Mouse (Mus musculus) kidney, embryonic 16.5 days (tissue): Measurements from ENCODE around the gene Tlr4. TPM values are rescaled to one million over a fixed set of nuclear protein-coding genes. Genes with fewer than 3 reads are reported as not detected.

Experiments used
- ATAC-seq: fragments of 200-750 bp; cut with Nextera tagmentation; 2 replicates; pipeline ENCODE4 v1.8.0; 2017; ENCODE audit warnings: moderate TSS enrichment; ENCODE audit not compliant: low FRiP score, low TSS enrichment
- H3K27ac ChIP-seq: fragments of 300-500 bp; sonication (generic); 2 replicates; pipeline ENCODE4 v1.5.1; 2014; ENCODE audit warnings: low read length
- H3K27me3 ChIP-seq: fragments of 300-500 bp; sonication (generic); 2 replicates; pipeline ENCODE4 v1.6.1; 2014; ENCODE audit warnings: low read length, control low read depth, mixed read lengths; ENCODE audit not compliant: insufficient read depth
- H3K36me3 ChIP-seq: fragments of 300-500 bp; sonication (generic); 2 replicates; pipeline ENCODE4 v1.6.1; 2014; ENCODE audit warnings: low read length, control low read depth, mixed read lengths; ENCODE audit not compliant: insufficient read depth
- H3K4me1 ChIP-seq: fragments of 300-500 bp; sonication (generic); 2 replicates; pipeline ENCODE4 v1.6.1; 2014; ENCODE audit warnings: low read length, control low read depth, mixed read lengths; ENCODE audit not compliant: insufficient read depth
- H3K4me2 ChIP-seq: fragments of 300-500 bp; sonication (generic); replicated peaks from 2 replicates; pipeline ENCODE4 v1.6.1; 2014; ENCODE audit warnings: low read depth, low read length
- H3K4me3 ChIP-seq: fragments of 300-500 bp; sonication (generic); 2 replicates; pipeline ENCODE4 v1.5.1; 2014; ENCODE audit warnings: mild to moderate bottlenecking, low read length
- H3K9ac ChIP-seq: fragments of 300-500 bp; sonication (generic); replicated peaks from 2 replicates; pipeline ENCODE4 v1.6.1; 2014; ENCODE audit warnings: low read length
- H3K9me3 ChIP-seq: fragments of 300-500 bp; sonication (generic); 2 replicates; pipeline ENCODE4 v1.6.1; 2016; ENCODE audit warnings: low read length, control low read depth
- WGBS: fragments of 180-500 bp; shearing (Covaris S2); extraction: QIAGEN DNeasy Blood & Tissue Kit; methylation state at CpG from one replicate; pipeline ENCODE4 v1.1.7; 2014; 5-methylcytosine and 5-hydroxymethylcytosine counted together
- polyA plus RNA-seq: library from polyadenylated mRNA; unstranded; fragments of >200 nt; fragmentation: Nextera tagmentation; extraction: Ambion mirVana; gene quantifications from 2 replicates; pipeline ENCODE4 v1.2.1, GENCODE M21; 2015

The Tlr4 gene
- polyA plus RNA-seq, 1 experiment from 2014 or later: 1.6 TPM

DNA sequence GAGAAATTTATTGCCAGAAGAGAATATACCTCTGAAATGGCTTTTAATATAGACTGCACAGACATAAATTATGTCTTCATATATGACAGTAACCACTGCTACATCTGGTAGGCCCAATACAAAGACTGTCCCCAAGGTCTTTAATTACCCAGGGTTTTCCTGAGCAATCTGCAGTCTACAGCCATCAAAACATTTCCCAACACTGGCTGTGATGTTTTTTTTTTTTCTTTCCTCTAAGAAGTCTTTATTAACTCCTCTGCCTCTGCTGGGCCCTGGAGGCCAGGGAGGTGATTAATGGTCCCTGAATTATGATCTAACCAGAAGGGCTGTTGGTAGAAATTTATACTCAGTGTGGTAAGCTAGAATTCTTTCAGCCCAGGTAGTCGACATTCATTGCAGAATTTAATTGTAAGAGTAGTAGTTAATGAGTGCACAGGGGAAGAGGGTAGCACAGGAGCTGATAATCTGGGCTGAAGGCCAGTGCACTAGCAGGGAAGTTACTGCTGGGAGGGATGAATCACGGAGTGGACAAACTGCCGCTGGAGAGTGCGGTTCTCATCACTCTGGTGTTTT lies 111.2 kb downstream of the Tlr4 start:
- Histone ChIP-seq H3K27me3 (no peaks in the 10 kb centered on the region), H3K9ac (no peak overlapping the region), H3K9me3 (no peaks in the 10 kb centered on the region), H3K27ac (no peak overlapping the region), H3K4me2 (no peak overlapping the region), H3K4me3 (no peak overlapping the region), H3K4me1 (peaks cover 6% of the 10 kb centered on the region; the same call in 1 of the 2 replicates), H3K36me3 (no peaks in the 10 kb centered on the region)
- ATAC-seq: peak; percentile 31; the same call in 1 of the 2 replicates
- WGBS: 25% methylated on average over 4 of the region's 4 CpGs

DNA sequence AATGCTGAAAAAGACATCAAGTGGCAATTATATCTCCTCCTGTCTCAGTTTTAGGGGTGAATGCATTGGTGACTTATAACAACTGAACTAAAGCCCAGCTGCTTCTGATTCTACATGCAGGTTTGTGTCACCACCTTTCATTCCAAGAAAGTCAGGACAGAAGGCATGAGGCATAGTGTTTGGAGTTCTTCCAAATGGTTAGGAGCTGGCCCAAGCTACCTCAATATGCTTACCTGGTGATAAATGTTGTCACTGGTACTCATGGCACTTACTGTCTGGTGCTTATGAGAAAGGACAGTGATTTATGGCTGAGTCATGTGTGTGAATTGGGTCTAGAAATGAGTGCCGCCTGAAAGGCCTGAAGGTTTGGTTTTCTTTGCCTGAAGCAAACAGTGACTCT lies 114.5 kb downstream of the Tlr4 start:
- ATAC-seq: no peak
- Histone ChIP-seq H3K4me3 (no peak overlapping the region), H3K4me2 (no peak overlapping the region), H3K27me3 (no peaks in the 10 kb centered on the region), H3K9me3 (no peaks in the 10 kb centered on the region), H3K27ac (no peak overlapping the region), H3K4me1 (peaks cover 6% of the 10 kb centered on the region; the same call in 1 of the 2 replicates), H3K36me3 (no peaks in the 10 kb centered on the region), H3K9ac (no peak overlapping the region)
- 57% methylated on average over 1 of the region's 1 CpGs for WGBS

DNA sequence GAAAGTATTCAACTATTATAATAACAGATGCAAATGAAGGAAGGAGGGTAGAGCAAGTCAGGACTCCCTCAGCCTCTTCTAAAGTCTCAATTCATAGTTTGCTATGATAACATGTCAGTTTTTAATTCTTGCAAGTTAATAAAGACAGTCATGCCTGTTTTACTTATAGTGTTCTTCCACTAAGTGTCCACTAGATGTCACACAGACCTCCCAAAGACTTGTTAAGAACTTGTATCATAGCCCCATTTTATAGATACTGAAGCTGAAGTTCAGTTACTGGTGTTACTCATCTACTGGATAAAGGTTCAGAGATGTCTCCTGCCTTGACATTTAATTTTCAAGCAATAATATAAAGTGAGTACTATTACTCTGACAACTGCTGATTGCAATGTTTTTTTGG lies 116.3 kb downstream of the Tlr4 start:
- no peaks in the 10 kb centered on the region for H3K36me3 ChIP-seq
- no peak overlapping the region for H3K4me3 ChIP-seq
- H3K4me2 ChIP-seq: no peak overlapping the region
- H3K27me3 ChIP-seq: no peaks in the 10 kb centered on the region
- H3K4me1 ChIP-seq: 0 out of 2 replicates have a peak, but pooled peaks cover 2% of the 10 kb centered on the region
- ATAC-seq: no peak
- H3K9ac ChIP-seq: no peak overlapping the region
- H3K27ac ChIP-seq: no peak overlapping the region
- no peaks in the 10 kb centered on the region for H3K9me3 ChIP-seq

DNA sequence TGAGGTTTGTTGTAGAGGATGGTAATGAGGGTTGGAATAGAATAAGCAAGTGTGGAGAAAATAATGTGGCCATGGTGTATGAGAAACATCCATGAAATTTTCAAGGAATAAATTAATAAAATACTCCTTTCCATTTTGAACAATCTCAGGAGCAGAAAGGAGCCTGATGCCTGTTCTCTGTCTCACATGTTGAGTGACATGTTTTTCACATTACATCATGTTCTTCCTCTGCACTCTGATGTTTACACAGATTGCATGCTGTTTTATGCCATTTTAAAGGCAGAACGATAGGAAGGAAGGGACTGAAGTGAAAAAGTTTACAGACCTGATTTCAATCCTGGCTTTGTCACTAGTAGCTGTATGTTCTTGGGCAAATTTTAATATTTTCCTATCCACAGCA lies 120.3 kb downstream of the Tlr4 start:
- Histone ChIP-seq H3K9ac (no peak overlapping the region), H3K4me2 (no peak overlapping the region), H3K27ac (no peak overlapping the region), H3K27me3 (no peaks in the 10 kb centered on the region), H3K9me3 (no peaks in the 10 kb centered on the region), H3K36me3 (no peaks in the 10 kb centered on the region), H3K4me1 (no peaks in the 10 kb centered on the region), H3K4me3 (no peak overlapping the region)
- WGBS: 38% methylated on average over 1 of the region's 1 CpGs
- no peak for ATAC-seq

DNA sequence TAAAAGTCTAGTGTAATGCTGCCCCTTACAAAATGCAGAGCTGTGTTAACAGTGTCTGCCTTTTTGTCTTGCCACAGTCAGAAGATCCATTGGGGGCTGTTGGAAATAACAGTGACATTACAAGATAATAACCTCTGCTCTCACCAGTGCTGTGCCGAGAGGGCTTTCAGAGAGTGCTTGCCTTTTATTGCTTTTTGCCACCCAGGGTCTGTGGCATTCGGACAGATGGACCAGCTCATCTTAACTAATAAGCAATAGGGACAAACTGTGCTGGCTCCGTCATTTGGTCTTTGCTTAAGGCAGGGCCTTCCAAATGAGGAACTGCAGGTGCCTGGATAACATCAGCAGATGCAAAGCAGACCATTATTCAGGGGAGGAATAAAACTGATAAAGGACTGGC lies 147.5 kb downstream of the Tlr4 start:
- Histone ChIP-seq H3K27me3 (no peaks in the 10 kb centered on the region), H3K27ac (no peak overlapping the region), H3K4me3 (no peak overlapping the region), H3K9ac (no peak overlapping the region), H3K36me3 (no peaks in the 10 kb centered on the region), H3K9me3 (no peaks in the 10 kb centered on the region), H3K4me2 (no peak overlapping the region), H3K4me1 (no peaks in the 10 kb centered on the region)
- WGBS: 50% methylated on average over 3 of the region's 3 CpGs
- ATAC-seq: no peak
